Mouse (Mus musculus): Measurements from ENCODE around the gene Aldh1l1. TPM values are rescaled to one million over a fixed set of nuclear protein-coding genes. Genes with fewer than 3 reads are reported as not detected.

Gene Aldh1l1
- total and polyA plus RNA-seq, 3 experiments: 0.11 to 0.13 TPM; not detected in 1

GRCm38 (mm10) chr6:90509085-90509484 lies 22.9 kb downstream of the Aldh1l1 start:
- Histone ChIP-seq H3K27ac (ENCODE audit: insufficient read depth, low read depth) (no peak overlapping the region), H3K4me3 (replicated peaks in 1 of 3; ENCODE audit: low read depth in 2 of 3, low read length in 2 of 3, poor library complexity in 1 of 3) (no peak overlapping the region), H3K4me1 (ENCODE audit: control insufficient read depth in 1 of 2, insufficient read depth in 2 of 2) (no peaks in the 10 kb centered on the region), H3K27me3 (replicated peaks) (peaks cover 91% of the 10 kb centered on the region), H3K36me3 (replicated peaks in 1 of 2; ENCODE audit: control insufficient read depth in 1 of 2, insufficient read depth in 1 of 2, low read length in 1 of 2) (no peaks in the 10 kb centered on the region), H3K79me2 (replicated peaks; ENCODE audit: control insufficient read depth, extremely low read depth, insufficient read depth, poor library complexity, severe bottlenecking) (no peaks in the 10 kb centered on the region), H3K9me3 (replicated peaks; ENCODE audit: low read length) (peaks cover 2% of the 10 kb centered on the region), H3K9ac (ENCODE audit: insufficient read depth, low read depth) (no peak overlapping the region), H3K4me2 (ENCODE audit: insufficient read depth, low read depth, poor library complexity, severe bottlenecking) (no peak overlapping the region)
- dilution Hi-C loops (cut with MboI; ENCODE audit: extremely low pct_ligation_motif_present, extremely low pct_unique_long_range_greater_than_20kb, low sequenced_read_pairs): no loop called here
- TF ChIP-seq ZKSCAN1 (IDR thresholded peaks at IDR 0.05; ENCODE audit: borderline replicate concordance, low read depth, low read length) (no peak), JUN (IDR thresholded peaks at IDR 0.05; ENCODE audit: insufficient read depth, low read depth, low read length) (no peak), POLR2AphosphoS2 (IDR thresholded peaks at IDR 0.05; ENCODE audit: low read depth, low read length) (no peak), USF1 (IDR thresholded peaks at IDR 0.05; ENCODE audit: low read depth, low read length) (no peak), JUND (conservative IDR thresholded peaks at IDR 0.05; ENCODE audit: low read depth, low read length) (no peak), NELFE (IDR thresholded peaks at IDR 0.05; ENCODE audit: low read depth, low read length) (no peak), MXI1 (IDR thresholded peaks at IDR 0.05; ENCODE audit: low read depth, low read length) (no peak), BHLHE40 (IDR thresholded peaks at IDR 0.05; ENCODE audit: low read depth, low read length) (no peak), NRF1 (IDR thresholded peaks at IDR 0.05; ENCODE audit: low read depth, low read length) (no peak), POLR2A (IDR thresholded peaks at IDR 0.05; ENCODE audit: low read depth, low read length) (no peak), ETS1 (conservative IDR thresholded peaks at IDR 0.05; ENCODE audit: low read depth, low read length) (no peak), KAT2A (IDR thresholded peaks at IDR 0.05; ENCODE audit: insufficient replicate concordance, low read length) (no peak), UBTF (IDR thresholded peaks at IDR 0.05; ENCODE audit: low read depth, low read length) (no peak), TCF12 (IDR thresholded peaks at IDR 0.05; ENCODE audit: low read depth, low read length) (no peak), SIN3A (IDR thresholded peaks at IDR 0.05; ENCODE audit: low read length) (no peak), PAX5 (IDR thresholded peaks at IDR 0.05; ENCODE audit: low read length) (no peak)
- in situ Hi-C loops (cut with MboI; ENCODE audit: low pct_ligation_motif_present, low pct_unique_long_range_greater_than_20kb, low sequenced_read_pairs): no loop called here
- no peak for DNase-seq (ENCODE audit: extremely low read depth)

GRCm38 (mm10) chr6:90512416-90512815 lies 26.2 kb downstream of the Aldh1l1 start:
- no peaks in the 10 kb centered on the region for H3K4me1 ChIP-seq (ENCODE audit: control insufficient read depth in 1 of 2, insufficient read depth in 2 of 2)
- H3K4me3 ChIP-seq (replicated peaks in 1 of 3; ENCODE audit: low read depth in 2 of 3, low read length in 2 of 3, poor library complexity in 1 of 3): no peak overlapping the region
- H3K9ac ChIP-seq (ENCODE audit: insufficient read depth, low read depth): no peak overlapping the region
- no peaks in the 10 kb centered on the region for H3K36me3 ChIP-seq (replicated peaks in 1 of 2; ENCODE audit: control insufficient read depth in 1 of 2, insufficient read depth in 1 of 2, low read length in 1 of 2)
- DNase-seq (ENCODE audit: extremely low read depth): no peak
- TF ChIP-seq MYC (IDR thresholded peaks at IDR 0.05; ENCODE audit: low read depth, low read length): no peak
- TF ChIP-seq ZNF384 (IDR thresholded peaks at IDR 0.05; ENCODE audit: low read depth, low read length): no peak
- no peak for TF ChIP-seq TCF12 (IDR thresholded peaks at IDR 0.05; ENCODE audit: low read depth, low read length)
- no peak for TF ChIP-seq UBTF (IDR thresholded peaks at IDR 0.05; ENCODE audit: low read depth, low read length)
- no peak for TF ChIP-seq MAX (IDR thresholded peaks at IDR 0.05; ENCODE audit: low read length)
- no peak for TF ChIP-seq USF1 (IDR thresholded peaks at IDR 0.05; ENCODE audit: low read depth, low read length)
- no peak for TF ChIP-seq BHLHE40 (IDR thresholded peaks at IDR 0.05; ENCODE audit: low read depth, low read length)
- no peak for TF ChIP-seq PAX5 (IDR thresholded peaks at IDR 0.05; ENCODE audit: low read length)
- TF ChIP-seq IRF4 (IDR thresholded peaks at IDR 0.05; ENCODE audit: low read depth, low read length): no peak
- no peak overlapping the region for H3K27ac ChIP-seq (ENCODE audit: insufficient read depth, low read depth)
- in situ Hi-C loops (cut with MboI; ENCODE audit: low pct_ligation_motif_present, low pct_unique_long_range_greater_than_20kb, low sequenced_read_pairs) (no loop called here), dilution Hi-C loops (cut with MboI; ENCODE audit: extremely low pct_ligation_motif_present, extremely low pct_unique_long_range_greater_than_20kb, low sequenced_read_pairs) (no loop called here)
- no peak overlapping the region for H3K4me2 ChIP-seq (ENCODE audit: insufficient read depth, low read depth, poor library complexity, severe bottlenecking)
- peaks cover 78% of the 10 kb centered on the region for H3K27me3 ChIP-seq (replicated peaks)
- no peaks in the 10 kb centered on the region for H3K79me2 ChIP-seq (replicated peaks; ENCODE audit: control insufficient read depth, extremely low read depth, insufficient read depth, poor library complexity, severe bottlenecking)
- no peaks in the 10 kb centered on the region for H3K9me3 ChIP-seq (replicated peaks; ENCODE audit: low read length)

Data from CH12.LX (cell line).